Mouse (Mus musculus): ENCODE results near the gene Tmem238l. TPM values are rescaled to one million over a fixed set of nuclear protein-coding genes. Genes with fewer than 3 reads are reported as not detected.

Tmem238l gene
- total RNA-seq, 2 experiments from 2014 or later, result not detected

GRCm38 (mm10) chr11:66975606-66976330, 19.3 kb downstream of the Tmem238l start:
- DNase-seq, result no peak

DNA sequence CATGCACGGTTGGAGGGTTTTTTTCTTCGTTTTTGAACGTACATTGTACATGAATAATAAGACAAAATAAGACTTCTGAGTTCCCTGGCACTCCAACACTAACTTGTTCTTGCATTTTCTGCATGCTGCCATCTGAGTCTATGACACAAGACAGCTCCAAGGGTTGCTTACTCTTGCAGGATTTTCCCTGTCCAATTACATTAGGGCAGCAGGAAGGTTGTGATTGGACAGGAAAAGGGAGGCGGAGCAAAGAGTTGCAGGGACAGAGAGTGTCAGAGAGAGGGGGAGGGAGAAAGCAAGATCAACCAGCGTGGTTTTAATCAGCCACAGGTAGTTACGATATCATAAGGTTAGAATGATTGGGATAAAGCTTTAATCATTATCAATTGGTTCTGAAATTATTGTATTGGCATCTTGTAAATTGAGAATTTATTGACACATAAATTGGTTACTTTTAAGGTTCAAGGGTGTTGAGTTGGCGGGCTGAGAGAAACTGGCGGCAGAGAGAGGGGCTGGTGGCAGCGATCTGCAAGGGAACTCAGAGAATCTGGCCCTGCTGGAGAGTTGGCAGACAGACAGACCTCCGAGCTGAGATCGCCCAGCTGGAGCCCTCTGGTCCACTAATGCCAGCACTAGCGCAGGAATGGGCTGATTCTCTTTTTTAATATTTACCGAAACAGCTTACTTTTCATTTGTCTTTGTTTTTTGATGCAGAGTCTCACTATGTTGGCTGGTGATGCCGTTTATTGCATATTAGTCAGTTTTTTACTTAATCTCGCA, 25.1 kb downstream of the Tmem238l start:
- no peak for DNase-seq

DNA sequence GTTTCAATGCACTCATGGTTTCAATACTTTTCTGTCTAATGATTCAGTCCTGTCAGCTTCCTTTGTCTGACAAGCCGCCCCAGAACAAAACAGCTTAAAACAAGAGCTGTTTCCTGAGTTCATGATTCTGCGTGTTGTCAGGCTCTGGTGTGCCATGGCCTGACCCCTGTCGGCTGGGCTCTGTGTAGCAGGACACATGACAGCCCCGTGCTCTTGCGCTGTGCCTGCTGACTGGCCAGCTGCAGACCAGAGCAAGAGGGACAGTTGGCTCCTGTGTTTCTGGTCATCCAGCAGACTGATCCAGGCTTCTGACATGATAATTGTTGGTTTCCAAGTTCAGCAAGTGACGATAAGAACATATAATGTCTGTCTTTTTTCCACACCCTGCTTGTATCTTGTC, 26.4 kb downstream of the Tmem238l start:
- peak; percentile 51 for DNase-seq

DNA sequence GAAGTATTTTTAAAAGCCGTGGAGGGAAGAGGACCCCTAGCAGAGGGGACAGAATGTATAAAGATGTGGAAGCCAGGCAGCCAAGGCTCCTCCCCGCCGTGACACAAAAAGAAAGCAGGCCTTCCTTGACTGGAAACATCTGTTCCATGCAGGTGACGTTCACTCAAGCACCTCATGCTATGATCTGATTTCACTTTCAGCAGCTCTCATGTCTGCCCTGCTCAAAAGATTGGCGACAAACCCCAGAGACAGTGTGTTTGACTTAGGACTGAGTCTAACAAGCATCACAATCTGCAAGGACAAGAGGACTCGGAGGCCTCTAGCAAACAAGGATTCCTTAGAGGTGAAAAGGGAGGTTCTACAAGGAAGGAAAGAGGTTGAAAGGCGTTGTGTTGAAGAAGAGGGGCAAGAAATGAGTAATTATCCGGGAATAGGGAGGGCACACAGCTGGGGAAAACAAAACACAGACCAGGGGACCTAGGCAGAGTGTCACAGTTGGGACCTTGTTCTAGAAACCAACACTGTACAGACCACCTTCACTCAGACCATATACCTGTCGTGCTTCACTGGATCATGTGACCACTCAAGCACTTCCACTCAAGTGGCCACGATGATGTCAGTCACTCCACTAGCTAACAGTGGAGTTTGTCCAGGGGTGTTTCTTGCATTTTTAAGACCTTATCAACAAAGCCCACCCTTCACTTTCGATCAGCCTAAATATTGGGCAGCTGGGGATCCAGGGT, 27.2 kb downstream of the Tmem238l start:
- no peak for DNase-seq

DNA sequence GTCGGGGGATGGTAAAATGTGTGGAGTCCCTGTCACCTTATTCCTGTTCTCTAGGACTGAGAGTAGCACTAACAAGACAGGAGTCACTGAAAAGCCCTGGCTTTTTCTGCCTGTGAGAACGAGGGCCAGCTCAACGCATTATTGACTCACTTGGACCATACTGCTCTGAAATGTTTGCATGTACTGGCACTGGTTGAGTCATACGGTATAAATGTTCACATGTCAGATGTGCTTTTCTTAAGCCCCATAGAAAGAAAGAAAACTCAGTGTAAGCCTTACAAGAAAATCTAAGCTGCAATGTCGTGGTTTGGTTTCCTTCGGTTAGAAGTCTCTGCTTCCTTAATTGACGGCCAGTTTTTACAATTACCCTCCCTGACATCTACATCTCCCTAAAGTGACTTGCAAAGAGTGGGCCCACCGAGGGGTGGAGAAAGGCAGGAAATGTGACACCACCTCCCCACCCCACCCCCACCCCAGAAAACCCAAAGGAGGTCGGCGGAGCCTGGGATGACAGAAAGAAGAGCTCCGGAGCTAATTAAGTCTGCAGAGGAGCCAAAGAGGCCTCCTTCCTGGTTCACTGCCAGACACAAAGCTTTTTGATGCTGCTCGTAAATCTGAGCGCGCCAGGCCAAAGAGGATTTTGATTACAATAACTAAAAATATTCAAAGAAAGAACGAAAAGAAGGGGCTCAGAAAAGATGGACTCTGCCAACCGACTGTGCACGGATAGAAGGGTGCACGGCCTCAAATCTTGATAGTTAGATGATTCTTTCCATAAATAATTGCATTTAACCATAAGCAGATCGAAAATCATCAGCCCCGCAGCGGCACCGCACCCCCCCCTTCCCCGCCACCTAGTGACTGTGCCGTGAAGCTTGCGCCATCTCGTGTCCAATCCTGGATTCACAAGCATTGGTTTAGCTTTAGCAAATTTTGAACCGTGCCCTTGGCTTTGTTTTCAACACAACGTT, 28.0 kb downstream of the Tmem238l start:
- peak; percentile 74 for DNase-seq

DNA sequence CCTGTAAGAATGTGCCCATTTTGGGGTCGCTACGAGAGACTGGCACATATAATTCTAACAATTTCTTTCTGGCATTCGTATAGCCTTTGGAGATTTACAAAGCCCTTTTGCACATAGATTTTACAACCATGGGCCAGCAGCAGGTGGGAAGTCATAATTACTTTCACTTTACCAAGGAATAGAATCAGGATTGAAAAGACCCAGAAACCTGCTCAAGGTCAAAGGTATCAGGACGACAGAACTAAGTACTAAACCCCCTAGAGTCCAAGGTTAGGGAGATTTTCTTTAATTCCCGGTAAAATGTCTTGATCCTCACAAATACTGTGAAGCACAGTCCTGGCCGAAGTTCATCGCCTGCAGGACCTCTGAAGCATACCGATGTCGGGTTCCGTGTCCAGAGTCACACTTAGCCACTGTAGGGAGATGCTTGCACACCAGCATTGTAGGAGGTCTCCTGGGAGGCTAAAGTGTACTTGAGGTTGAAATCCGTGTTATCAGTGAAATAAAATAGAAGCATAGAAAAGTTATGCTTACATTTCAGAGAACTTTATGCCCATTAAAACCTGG, 28.8 kb downstream of the Tmem238l start:
- DNase-seq, result no peak

DNA sequence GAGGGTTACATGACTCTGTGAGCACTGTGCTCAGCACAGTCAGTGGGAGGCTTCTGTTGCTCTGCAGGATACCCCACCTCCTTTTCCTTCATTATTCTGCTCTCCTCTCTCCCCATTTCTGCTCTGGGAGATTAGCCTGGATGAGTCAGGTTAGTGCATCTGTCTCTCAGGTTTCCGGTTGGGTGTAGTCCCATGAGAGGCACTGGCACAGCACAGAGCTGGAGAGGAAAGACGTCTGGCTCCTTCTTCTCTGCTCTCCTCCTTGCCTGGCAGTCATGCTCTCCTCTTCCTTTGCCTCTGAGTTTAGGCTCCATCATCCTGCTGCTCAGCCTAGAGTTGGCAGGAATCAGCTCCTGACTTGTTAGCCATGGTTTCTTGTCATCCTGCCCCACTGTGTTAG, 35.7 kb downstream of the Tmem238l start:
- no peak for DNase-seq

DNA sequence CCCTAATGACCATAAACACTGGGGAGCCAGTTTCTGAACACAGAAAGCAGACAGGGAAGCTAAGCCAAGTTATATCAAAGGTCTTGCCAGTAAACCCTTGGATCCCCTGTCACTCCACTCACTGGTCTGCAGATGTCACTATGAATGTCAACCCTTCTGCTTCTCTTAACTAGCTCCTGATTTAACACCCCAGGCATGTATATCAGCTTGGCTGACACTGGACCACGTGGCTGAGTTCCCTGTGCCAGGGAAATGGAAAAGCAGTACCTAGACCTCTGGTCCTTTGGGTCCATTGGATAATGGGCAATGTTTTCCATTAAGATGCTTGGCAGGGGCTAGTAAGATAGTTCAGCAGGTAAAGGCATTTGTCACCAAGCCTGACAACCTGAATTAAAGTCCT, 37.2 kb downstream of the Tmem238l start:
- DNase-seq, result no peak

- no peak for DNase-seq
Observed at GRCm38 (mm10) chr11:66996446-66996845, 40.0 kb downstream of the Tmem238l start.

DNA sequence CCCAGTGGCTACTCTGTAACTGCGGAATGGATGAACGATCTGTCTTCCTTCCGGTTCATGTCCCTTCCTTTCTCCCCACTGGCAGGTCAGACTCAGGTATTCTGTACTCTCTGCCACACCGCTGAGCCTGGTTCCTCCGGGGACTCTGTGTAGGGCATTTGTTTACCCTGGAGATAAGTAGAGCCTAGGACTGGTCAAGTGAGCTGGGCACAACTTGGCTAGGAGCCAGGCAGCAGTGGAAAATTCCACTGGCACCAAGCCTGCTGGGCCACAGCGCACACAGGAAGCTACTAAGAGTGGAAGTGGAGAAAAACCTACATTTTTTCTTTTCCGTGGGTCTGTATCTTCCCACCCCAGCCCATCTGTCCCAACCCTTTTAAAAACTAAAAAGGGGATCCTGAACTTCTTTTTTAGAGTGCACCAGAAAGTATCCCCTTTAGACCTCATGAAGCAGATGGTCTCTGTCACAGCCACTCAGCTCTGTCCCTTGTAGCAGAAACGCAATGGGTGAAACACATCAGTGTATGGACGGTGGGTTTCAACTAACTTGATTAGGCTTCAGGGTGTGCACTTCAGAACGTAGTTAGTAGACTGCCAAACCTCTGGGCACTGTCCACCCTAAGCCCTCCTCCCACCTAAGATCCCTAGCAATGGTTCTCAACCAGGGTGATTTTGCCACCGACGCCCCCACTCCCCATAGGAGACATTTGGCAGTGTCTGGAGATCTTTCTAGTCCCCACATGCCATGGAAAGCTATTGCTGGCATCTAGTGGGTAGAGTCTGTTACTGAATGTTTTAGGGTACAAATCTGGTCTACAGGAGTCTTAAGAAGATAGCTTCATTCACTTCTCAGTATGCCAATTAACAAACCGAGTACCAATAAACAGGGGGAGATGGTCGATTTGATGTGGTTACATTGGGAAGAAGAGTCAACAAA, 42.3 kb downstream of the Tmem238l start:
- DNase-seq, result peak; percentile 25

- no peak for DNase-seq
Observed at GRCm38 (mm10) chr11:67000671-67001070, 44.2 kb downstream of the Tmem238l start.

DNA sequence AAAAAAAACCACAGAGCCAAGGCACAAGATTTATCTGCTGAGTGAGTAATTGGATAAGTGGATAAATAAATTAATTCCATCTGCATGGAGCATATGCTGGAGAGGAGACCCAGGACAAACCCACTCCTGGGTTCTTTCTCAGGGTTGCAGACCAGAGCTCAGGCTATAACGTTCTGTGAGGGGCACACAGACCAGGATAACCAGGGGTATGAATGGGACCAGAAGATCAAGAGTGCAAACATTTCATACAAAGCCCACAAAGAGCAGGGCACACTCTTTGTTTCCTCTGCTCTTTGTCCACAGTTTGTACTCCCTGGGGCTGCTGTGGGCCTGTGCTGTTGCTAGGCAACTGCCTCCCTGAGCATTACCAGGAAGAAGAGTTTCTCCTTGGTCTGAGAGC, 45.3 kb downstream of the Tmem238l start:
- DNase-seq, result no peak

GRCm38 (mm10) chr11:67002911-67003310, 46.5 kb downstream of the Tmem238l start:
- DNase-seq, result no peak

- DNase-seq, result no peak
Observed at GRCm38 (mm10) chr11:67007961-67008360, 51.5 kb downstream of the Tmem238l start.

DNA sequence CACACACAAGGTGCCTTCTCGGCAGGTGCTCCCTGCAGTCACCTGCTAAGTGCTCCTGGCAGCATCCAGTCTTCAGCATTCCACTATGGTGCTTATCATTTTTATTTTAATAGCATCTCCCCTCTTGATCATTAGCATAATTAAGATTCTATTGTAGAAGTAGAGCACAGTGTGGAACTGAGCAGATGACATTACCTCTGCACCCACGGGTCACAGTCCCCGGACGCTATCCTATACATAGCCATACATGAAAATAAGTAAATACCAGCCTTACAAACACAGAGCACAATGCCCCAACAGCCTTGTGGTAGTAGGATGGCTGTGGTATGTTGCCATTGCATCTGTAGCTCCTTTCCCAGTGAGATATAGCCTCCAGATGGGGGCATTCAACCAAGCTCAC, 52.1 kb downstream of the Tmem238l start:
- DNase-seq, result no peak

DNA sequence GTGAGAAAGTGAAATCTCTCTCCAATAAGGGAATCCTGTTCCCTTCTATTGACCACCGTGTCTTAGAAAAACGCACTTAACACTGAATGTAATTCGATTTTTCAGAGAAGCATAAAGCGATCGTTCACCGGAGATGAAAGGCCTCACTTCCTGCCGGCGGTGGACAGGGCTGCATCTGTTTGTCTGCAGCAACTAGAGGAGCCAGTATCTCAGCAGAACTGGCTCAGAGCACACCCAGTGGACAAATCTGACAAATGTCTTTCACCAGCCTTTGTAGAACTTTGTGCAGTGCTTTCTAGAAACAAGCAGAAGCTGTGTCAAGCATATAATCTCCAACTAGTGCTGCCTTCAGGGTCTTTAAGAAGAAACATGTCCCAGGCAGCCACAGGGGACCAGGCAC, 54.0 kb downstream of the Tmem238l start:
- DNase-seq, result no peak

- no peak for DNase-seq
Observed at GRCm38 (mm10) chr11:67011635-67012034, 55.2 kb downstream of the Tmem238l start.
